Mouse (Mus musculus): ENCODE results near the gene Polr2c.
"Not testable (repeated sequence)": the region's sequence is repeated elsewhere in the genome, so short reads cannot be mapped to it uniquely, and the experiment has no call there.

Gene Polr2c

GRCm38 (mm10) chr8:94857346-94858173 is at the start of gene Polr2c:
TSS of gene Polr2c (plus strand) at chr8:94857450.
- peak; percentile 94 to 96 for DNase-seq

- DNase-seq = no peak
Measured at GRCm38 (mm10) chr8:94807506-94807905, 49.7 kb upstream of the Polr2c start.

GRCm38 (mm10) chr8:94808372-94808771 is 48.9 kb upstream of the Polr2c start:
- DNase-seq = no peak

GRCm38 (mm10) chr8:94810153-94810552 is 47.1 kb upstream of the Polr2c start, which contains the start of gene Ccl17:
TSS of gene Ccl17 (plus strand) at chr8:94810453.
- DNase-seq = no peak

GRCm38 (mm10) chr8:94810855-94811254 is 46.4 kb upstream of the Polr2c start:
- DNase-seq = no peak

- no peak for DNase-seq
Measured at GRCm38 (mm10) chr8:94811654-94812053, 45.6 kb upstream of the Polr2c start.

DNA sequence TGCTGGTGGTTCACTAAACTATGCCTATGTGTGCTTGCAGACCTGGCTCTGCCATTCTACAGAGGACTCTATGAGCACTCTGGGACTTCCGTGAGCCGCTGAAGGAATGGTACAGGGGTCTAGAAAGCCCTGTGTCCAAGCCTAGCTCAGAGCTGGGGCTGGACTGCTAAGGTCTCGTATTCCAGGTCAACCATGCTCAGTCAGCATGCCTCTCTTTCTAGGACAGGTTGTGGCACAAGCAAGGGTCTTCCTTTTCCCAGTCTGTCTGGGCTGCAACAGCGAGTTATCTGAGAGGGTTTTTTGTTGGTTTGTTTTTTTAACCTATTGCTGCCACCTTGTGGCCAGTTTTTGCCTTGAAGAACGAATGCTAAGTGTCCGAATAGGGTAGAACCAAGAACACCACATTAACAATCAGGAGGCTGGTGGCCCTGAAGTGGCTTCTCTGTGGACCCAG is 44.6 kb upstream of the Polr2c start:
- DNase-seq = peak; percentile 83

GRCm38 (mm10) chr8:94814556-94814955 is 42.7 kb upstream of the Polr2c start:
- peak; percentile 68 to 72 for DNase-seq

- no peak for DNase-seq
Measured at GRCm38 (mm10) chr8:94817933-94818332, 39.3 kb upstream of the Polr2c start.

GRCm38 (mm10) chr8:94819671-94820179 is 37.5 kb upstream of the Polr2c start:
- DNase-seq = no peak

DNA sequence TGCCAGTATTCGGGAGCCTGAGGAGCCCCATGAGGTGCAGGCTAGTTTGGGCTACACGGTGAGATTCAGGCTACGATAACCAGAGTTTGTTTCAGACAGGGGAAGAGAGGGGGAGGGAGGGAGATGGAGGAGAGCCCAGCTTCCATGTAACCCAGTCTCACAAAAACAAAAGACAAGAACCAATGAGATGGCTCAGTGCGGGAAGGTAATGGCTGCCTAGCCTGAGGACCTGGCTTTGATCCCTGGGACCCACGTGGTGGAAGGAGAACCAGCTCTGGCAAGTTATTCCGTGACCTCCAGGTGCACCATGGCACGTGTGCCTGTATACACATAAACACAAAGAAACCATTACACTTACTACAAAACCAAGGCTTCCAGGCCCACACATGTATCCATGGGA is 36.7 kb upstream of the Polr2c start:
- no peak for DNase-seq

DNA sequence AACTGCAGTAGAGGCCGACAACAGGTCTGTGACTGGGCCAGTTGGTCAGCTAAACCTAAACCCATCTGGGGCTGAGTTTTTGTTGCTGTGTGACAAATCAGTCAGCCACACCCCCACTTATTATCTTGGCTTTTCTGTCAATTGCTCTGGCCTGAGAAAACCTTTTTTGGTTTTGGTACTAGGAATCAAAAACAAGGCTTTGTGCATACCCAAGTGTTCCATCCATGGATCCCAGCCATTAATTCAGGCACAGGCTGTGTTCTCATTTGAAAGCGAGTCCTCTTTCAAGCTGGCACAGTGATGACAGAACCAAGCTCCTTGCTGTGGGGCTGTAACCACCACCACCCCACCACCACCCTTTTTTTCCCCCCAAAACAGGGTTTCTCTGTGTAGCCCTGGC is 35.9 kb upstream of the Polr2c start:
- no peak for DNase-seq

- DNase-seq = peak; percentile 38 to 44
Measured at GRCm38 (mm10) chr8:94822637-94823560, 34.4 kb upstream of the Polr2c start.

GRCm38 (mm10) chr8:94825170-94825569 is 32.1 kb upstream of the Polr2c start:
- DNase-seq = no peak

DNA sequence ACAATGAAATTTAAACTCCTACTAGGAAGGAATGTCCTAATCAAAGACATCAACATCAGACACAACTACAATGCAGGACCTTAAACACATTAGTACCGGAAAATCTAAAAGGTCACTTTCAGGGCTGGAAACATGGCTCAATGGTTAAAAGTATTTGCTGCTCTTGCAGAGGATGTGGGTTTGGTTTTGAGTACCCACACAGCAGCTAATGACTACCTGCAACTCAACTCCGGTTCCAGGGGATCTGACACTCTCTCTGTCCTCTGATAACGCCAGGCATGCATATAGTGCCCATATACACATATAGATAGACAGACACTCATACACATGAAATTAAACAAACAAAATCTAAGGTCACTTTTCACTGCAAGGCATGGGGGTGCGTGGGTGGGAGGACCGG is 31.0 kb upstream of the Polr2c start:
- no peak for DNase-seq

GRCm38 (mm10) chr8:94828284-94828683 is 29.0 kb upstream of the Polr2c start:
- no peak for DNase-seq

DNA sequence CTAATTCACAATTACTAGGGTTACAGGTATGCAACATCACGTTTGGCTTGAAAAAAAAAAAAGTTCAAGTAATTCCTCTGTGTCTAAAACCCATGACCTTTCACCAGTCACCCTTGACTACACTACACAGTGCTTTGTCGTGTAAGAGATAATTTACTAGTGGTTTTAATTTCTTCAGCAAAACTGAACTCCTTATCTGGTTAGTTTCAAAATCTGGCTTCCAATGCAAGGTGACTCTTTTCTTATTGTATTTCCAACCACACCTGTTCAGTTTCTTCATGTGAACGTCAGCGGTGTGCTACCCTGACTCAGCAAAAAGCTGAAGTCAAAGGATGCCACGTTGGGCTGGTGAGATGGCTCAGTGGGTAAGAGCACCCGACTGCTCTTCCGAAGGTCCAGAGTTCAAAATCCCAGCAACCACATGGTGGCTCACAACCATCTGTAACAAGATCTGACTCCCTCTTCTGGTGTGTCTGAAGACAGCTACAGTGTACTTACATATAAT is 23.3 kb upstream of the Polr2c start:
- not testable (repeated sequence) for DNase-seq

GRCm38 (mm10) chr8:94835751-94836150 is 21.5 kb upstream of the Polr2c start:
- DNase-seq = not testable (repeated sequence)

DNA sequence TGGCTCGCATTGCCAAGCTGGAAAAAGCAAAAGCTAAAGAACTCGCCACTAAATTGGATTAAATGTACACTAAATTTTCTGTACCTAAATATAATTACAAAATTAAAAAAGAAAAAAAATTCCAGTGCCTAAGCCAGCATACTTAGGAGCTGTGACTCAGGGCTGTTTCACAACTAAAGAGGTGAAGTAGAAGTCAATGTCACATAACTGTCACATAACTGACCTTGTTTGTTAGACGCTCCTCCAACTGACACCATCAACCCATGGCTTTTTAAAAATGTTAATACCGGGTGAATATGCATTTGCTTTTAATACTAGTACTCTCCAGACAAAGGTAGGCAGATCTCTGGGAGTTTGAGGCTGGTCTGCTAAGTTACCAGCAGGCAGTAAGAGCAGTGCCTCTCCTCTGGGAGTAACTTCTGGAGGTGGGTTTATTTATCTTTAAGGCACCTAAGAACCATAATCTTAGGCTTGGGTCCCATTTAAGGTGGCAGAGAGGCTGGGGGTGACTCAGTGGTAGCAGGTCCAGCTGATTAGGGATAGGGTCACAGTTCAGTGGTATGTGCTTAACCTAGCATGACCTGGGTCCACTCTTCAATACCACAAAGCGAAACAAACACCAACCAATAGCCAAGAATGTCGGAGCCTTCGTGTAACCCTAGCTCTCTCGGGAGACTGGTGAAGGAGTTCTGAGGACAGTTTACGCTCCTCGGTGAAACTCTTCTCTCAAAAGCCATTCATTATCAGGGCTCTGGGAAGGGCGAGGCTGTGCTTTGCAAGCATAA is 20.6 kb upstream of the Polr2c start:
- DNase-seq = no peak

- DNase-seq = peak; percentile 92 to 93
Measured at GRCm38 (mm10) chr8:94837662-94838574, 19.3 kb upstream of the Polr2c start, which contains the start of the genes Coq9 and Ciapin1. TSS of gene Coq9 (plus strand) at chr8:94838321. TSS of gene Ciapin1 (minus strand) at chr8:94838358.

- DNase-seq = no peak
Measured at GRCm38 (mm10) chr8:94838600-94838999, 18.6 kb upstream of the Polr2c start.

Measured in B cell, adult 2 months (primary cell).